Mouse (Mus musculus): ENCODE data around the gene Slc1a7.

GRCm38 (mm10) chr4:107937338-107937737 lies 30.8 kb upstream of the Slc1a7 start:
- no peak for TF ChIP-seq POLR2A (IDR thresholded peaks at IDR 0.05; ENCODE audit: insufficient read depth, low read depth, low read length)
- TF ChIP-seq CTCF (IDR thresholded peaks at IDR 0.05): peak; percentile 78
